Mouse (Mus musculus) MEL (cell line): ENCODE data around the gene Ntrk3. TPM values are rescaled to one million over a fixed set of nuclear protein-coding genes. Genes with fewer than 3 reads are reported as not detected.

ENCODE experiments used
- DNase-seq: peaks from one replicate; pipeline ENCODE4 v3.0.0; 2011; ENCODE audit warnings: low read depth, low spot score
- H3K27ac ChIP-seq: 2 replicates; pipeline ENCODE4 v1.5.1; 2012; ENCODE audit warnings: low read depth, mild to moderate bottlenecking, control low read depth, low read length, moderate library complexity; ENCODE audit not compliant: control insufficient read depth
- H3K27me3 ChIP-seq, 2 experiments: fragments of 150-350 bp in 1 of 2; sonication (generic) in 1 of 2; 2 replicates each; pipeline ENCODE4 v1.6.1; 2012; ENCODE audit warnings: low read length in 2 of 2, mild to moderate bottlenecking in 2 of 2, improper control_type of control experiment in 1 of 2, moderate library complexity in 1 of 2; ENCODE audit not compliant: insufficient read depth in 2 of 2, control insufficient read depth in 1 of 2
- H3K36me3 ChIP-seq, 2 experiments: 2 replicates each; pipeline ENCODE4 v1.6.1; 2012 to 2014; ENCODE audit warnings: low read length in 2 of 2, improper control_type of control experiment in 1 of 2, inconsistent platforms in 1 of 2, mild to moderate bottlenecking in 1 of 2; ENCODE audit not compliant: insufficient read depth in 2 of 2, control insufficient read depth in 1 of 2
- H3K4me1 ChIP-seq, 2 experiments: fragments of 150-350 bp in 1 of 2; sonication (generic) in 1 of 2; 2 replicates each; pipeline ENCODE4 v1.6.1; 2012; ENCODE audit warnings: low read length in 2 of 2, improper control_type of control experiment in 1 of 2, mild to moderate bottlenecking in 1 of 2; ENCODE audit not compliant: insufficient read depth in 2 of 2, control insufficient read depth in 1 of 2
- H3K4me3 ChIP-seq, 2 experiments: fragments of 150-350 bp in 1 of 2; sonication (generic) in 1 of 2; 2 replicates each; pipeline ENCODE4 v1.5.1; 2012; ENCODE audit warnings: low read depth in 2 of 2, low read length in 2 of 2, mild to moderate bottlenecking in 2 of 2, moderate library complexity in 2 of 2, control low read depth in 1 of 2, improper control_type of control experiment in 1 of 2; ENCODE audit not compliant: control insufficient read depth in 1 of 2, insufficient read depth in 1 of 2
- H3K79me2 ChIP-seq: 2 replicates; pipeline ENCODE4 v1.6.1; 2012; ENCODE audit warnings: mild to moderate bottlenecking, low read length, moderate library complexity; ENCODE audit not compliant: control insufficient read depth, poor library complexity, insufficient read depth
- H3K9ac ChIP-seq: 2 replicates; pipeline ENCODE4 v1.6.1; 2012; ENCODE audit warnings: low read depth, mild to moderate bottlenecking, control low read depth, low read length, moderate library complexity; ENCODE audit not compliant: control insufficient read depth, poor library complexity, severe bottlenecking
- H3K9me3 ChIP-seq: fragments of 150-350 bp; sonication (generic); replicated peaks from 2 replicates; pipeline ENCODE4 v1.6.1; 2012; ENCODE audit warnings: mild to moderate bottlenecking, low read length, improper control_type of control experiment, moderate library complexity; ENCODE audit not compliant: insufficient read depth
- BHLHE40 ChIP-seq: IDR thresholded peaks from 2 replicates; pipeline ENCODE4 v1.6.1; 2012; ENCODE audit warnings: low read depth, mild to moderate bottlenecking, inconsistent platforms, low read length, improper control_type of control experiment, borderline replicate concordance
- CHD1 ChIP-seq: IDR thresholded peaks from 2 replicates; pipeline ENCODE4 v1.6.1; 2012; ENCODE audit warnings: low read depth, mild to moderate bottlenecking, inconsistent platforms, low read length, improper control_type of control experiment
- CHD2 ChIP-seq: IDR thresholded peaks from 2 replicates; pipeline ENCODE4 v1.6.1; 2011; ENCODE audit warnings: low read length, improper control_type of control experiment
- CTCF ChIP-seq, 3 experiments: IDR thresholded peaks in 2 of 3; conservative IDR thresholded peaks in 1 of 3; 2 replicates each; pipeline ENCODE4 v1.5.1; 2011 to 2012; ENCODE audit warnings: low read length in 3 of 3, low read depth in 2 of 3, mild to moderate bottlenecking in 2 of 3, improper control_type of control experiment in 1 of 3, inconsistent platforms in 1 of 3, mixed read lengths in 1 of 3, moderate library complexity in 1 of 3; ENCODE audit not compliant: control insufficient read depth in 1 of 3, insufficient read depth in 1 of 3, poor library complexity in 1 of 3, severe bottlenecking in 1 of 3
- E2F4 ChIP-seq: IDR thresholded peaks from 2 replicates; pipeline ENCODE4 v1.6.1; 2011; ENCODE audit warnings: low read depth, low read length, improper control_type of control experiment, borderline replicate concordance
- ELF1 ChIP-seq: IDR thresholded peaks from 2 replicates; pipeline ENCODE4 v1.6.1; 2014; ENCODE audit warnings: low read depth, mild to moderate bottlenecking, inconsistent platforms, low read length, improper control_type of control experiment, moderate library complexity
- ETS1 ChIP-seq: IDR thresholded peaks from 2 replicates; pipeline ENCODE4 v1.6.1; 2012; ENCODE audit warnings: low read depth, mild to moderate bottlenecking, inconsistent platforms, low read length, improper control_type of control experiment, moderate library complexity
- GABPA ChIP-seq: IDR thresholded peaks from 2 replicates; pipeline ENCODE4 v1.6.1; 2012; ENCODE audit warnings: low read depth, mild to moderate bottlenecking, inconsistent platforms, low read length, improper control_type of control experiment, moderate library complexity
- HCFC1 ChIP-seq: IDR thresholded peaks from 2 replicates; pipeline ENCODE4 v1.6.1; 2012; ENCODE audit warnings: low read depth, mild to moderate bottlenecking, inconsistent platforms, low read length, improper control_type of control experiment, moderate library complexity
- KAT2A ChIP-seq: conservative IDR thresholded peaks from 2 replicates; pipeline ENCODE4 v1.6.1; 2012; ENCODE audit warnings: low read depth, low read length, improper control_type of control experiment, inconsistent platforms
- MAFK ChIP-seq: IDR thresholded peaks from 2 replicates; pipeline ENCODE4 v1.6.1; 2011; ENCODE audit warnings: low read depth, mild to moderate bottlenecking, low read length, improper control_type of control experiment, borderline replicate concordance
- MAX ChIP-seq: IDR thresholded peaks from 2 replicates; pipeline ENCODE4 v1.6.1; 2011; ENCODE audit warnings: low read length, improper control_type of control experiment
- MAZ ChIP-seq: IDR thresholded peaks from 2 replicates; pipeline ENCODE4 v1.6.1; 2012; ENCODE audit warnings: low read depth, mild to moderate bottlenecking, inconsistent platforms, low read length, improper control_type of control experiment
- MEF2A ChIP-seq: IDR thresholded peaks from 2 replicates; pipeline ENCODE4 v1.6.1; 2014; ENCODE audit warnings: low read depth, mild to moderate bottlenecking, inconsistent platforms, low read length, improper control_type of control experiment; ENCODE audit not compliant: poor library complexity, insufficient replicate concordance, severe bottlenecking; ENCODE audit errors: extremely low read depth
- MXI1 ChIP-seq: IDR thresholded peaks from 2 replicates; pipeline ENCODE4 v1.6.1; 2011; ENCODE audit warnings: mild to moderate bottlenecking, low read depth, low read length, improper control_type of control experiment
- MYB ChIP-seq: IDR thresholded peaks from 2 replicates; pipeline ENCODE4 v1.6.1; 2011; ENCODE audit warnings: mild to moderate bottlenecking, low read depth, low read length, improper control_type of control experiment
- MYC ChIP-seq: IDR thresholded peaks from 2 replicates; pipeline ENCODE4 v1.6.1; 2011; ENCODE audit warnings: low read depth, mild to moderate bottlenecking, low read length, improper control_type of control experiment, moderate library complexity
- NELFE ChIP-seq: IDR thresholded peaks from 2 replicates; pipeline ENCODE4 v1.6.1; 2011; ENCODE audit warnings: low read depth, low read length, improper control_type of control experiment
- NRF1 ChIP-seq: IDR thresholded peaks from 2 replicates; pipeline ENCODE4 v1.6.1; 2014; ENCODE audit warnings: low read depth, mild to moderate bottlenecking, inconsistent platforms, low read length, improper control_type of control experiment, moderate library complexity; ENCODE audit not compliant: poor library complexity, insufficient read depth, severe bottlenecking
- POLR2AphosphoS2 ChIP-seq: IDR thresholded peaks from 2 replicates; pipeline ENCODE4 v1.6.1; 2011; ENCODE audit warnings: low read length, improper control_type of control experiment
- POLR2AphosphoS5 ChIP-seq: IDR thresholded peaks from 2 replicates; pipeline ENCODE4 v1.6.1; 2012; ENCODE audit warnings: low read depth, borderline replicate concordance, mild to moderate bottlenecking, inconsistent platforms, low read length, moderate library complexity, mixed read lengths
- RCOR1 ChIP-seq: IDR thresholded peaks from 2 replicates; pipeline ENCODE4 v1.6.1; 2012; ENCODE audit warnings: low read depth, mild to moderate bottlenecking, inconsistent platforms, low read length, improper control_type of control experiment
- SIN3A ChIP-seq: IDR thresholded peaks from 2 replicates; pipeline ENCODE4 v1.6.1; 2012; ENCODE audit warnings: low read length, improper control_type of control experiment, inconsistent platforms
- SMC3 ChIP-seq: IDR thresholded peaks from 2 replicates; pipeline ENCODE4 v1.6.1; 2011; ENCODE audit warnings: low read depth, low read length, improper control_type of control experiment
- TAL1 ChIP-seq: IDR thresholded peaks from 2 replicates; pipeline ENCODE4 v1.6.1; 2012; ENCODE audit warnings: mild to moderate bottlenecking, inconsistent platforms, low read length, moderate library complexity, mixed read lengths
- TBP ChIP-seq: IDR thresholded peaks from 2 replicates; pipeline ENCODE4 v1.8.0; 2011; ENCODE audit warnings: low read depth, low read length, improper control_type of control experiment
- TCF12 ChIP-seq: IDR thresholded peaks from 2 replicates; pipeline ENCODE4 v1.6.1; 2014; ENCODE audit warnings: low read depth, mild to moderate bottlenecking, inconsistent platforms, low read length, improper control_type of control experiment, moderate library complexity
- USF2 ChIP-seq, 2 experiments: IDR thresholded peaks; 2 replicates each; pipeline ENCODE4 v1.6.1; 2011 to 2012; ENCODE audit warnings: improper control_type of control experiment in 2 of 2, low read length in 2 of 2, borderline replicate concordance in 1 of 2, inconsistent platforms in 1 of 2, low read depth in 1 of 2, mild to moderate bottlenecking in 1 of 2; ENCODE audit not compliant: insufficient read depth in 1 of 2
- ZC3H11A ChIP-seq: IDR thresholded peaks from 2 replicates; pipeline ENCODE4 v1.6.1; 2012; ENCODE audit warnings: low read depth, mild to moderate bottlenecking, inconsistent platforms, low read length, improper control_type of control experiment
- ZNF384 ChIP-seq: IDR thresholded peaks from 2 replicates; pipeline ENCODE4 v1.6.1; 2012; ENCODE audit warnings: low read depth, mild to moderate bottlenecking, inconsistent platforms, low read length, improper control_type of control experiment
- polyA plus RNA-seq, 2 experiments: library from polyadenylated mRNA; stranded (reverse) in 1 of 2; unstranded in 1 of 2; fragments of >175 nt in 1 of 2; fragments of >200 nt in 1 of 2; gene quantifications; 2 replicates each; pipeline versions ENCODE4 v1.2.1 to v1.2.4; 2012; ENCODE audit warnings: low replicate concordance in 2 of 2, low read depth in 1 of 2; ENCODE audit not compliant: insufficient read length in 2 of 2, insufficient read depth in 1 of 2, missing spikeins in 1 of 2
- total RNA-seq: library from RNA; depleted of rRNA; stranded (reverse); fragments of 300-350 nt; gene quantifications from 2 replicates; pipeline ENCODE4 v1.2.3, GENCODE M21; 2012

Ntrk3 gene
- total and polyA plus RNA-seq, 3 experiments: 0.04 TPM; not detected in 2

DNA sequence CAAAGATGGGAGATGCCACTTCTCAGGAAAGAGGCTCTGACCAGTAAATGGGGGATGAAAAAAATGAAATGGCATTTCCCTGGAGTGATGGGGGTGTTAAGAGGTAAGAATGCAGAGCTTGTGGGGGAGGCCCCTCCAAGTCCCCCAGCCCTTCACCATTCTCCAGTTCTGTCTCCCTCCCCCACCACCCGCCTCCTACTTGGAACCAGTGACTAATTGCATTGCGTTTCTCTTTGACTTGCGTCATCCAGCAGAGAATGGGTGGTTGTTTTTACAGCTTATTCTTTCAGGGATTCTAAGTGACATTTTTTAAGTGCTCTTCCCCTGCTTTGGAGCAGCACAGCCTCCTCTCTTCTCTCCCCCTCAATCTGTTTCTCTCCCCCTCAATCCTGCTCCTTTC is 46.9 kb downstream of the Ntrk3 start:
- Histone ChIP-seq H3K27me3 (no peaks in the 10 kb centered on the region), H3K9ac (no peak overlapping the region), H3K36me3 (peaks cover 0 to 24% of the 10 kb centered on the region in 2 experiments; a peak in 2 of 4 replicates), H3K9me3 (no peaks in the 10 kb centered on the region), H3K79me2 (no peaks in the 10 kb centered on the region), H3K27ac (no peak overlapping the region), H3K4me1 (peaks cover 18 to 24% of the 10 kb centered on the region in 2 experiments), H3K4me3 (no peak overlapping the region)
- TF ChIP-seq RCOR1: no peak
- no peak for TF ChIP-seq MAFK
- no peak for TF ChIP-seq POLR2AphosphoS5
- no peak for TF ChIP-seq ZC3H11A
- TF ChIP-seq GABPA: no peak
- TF ChIP-seq CHD2: no peak
- no peak for TF ChIP-seq KAT2A
- no peak for TF ChIP-seq NRF1
- TF ChIP-seq E2F4: no peak
- no peak for TF ChIP-seq MXI1
- no peak for TF ChIP-seq SIN3A
- TF ChIP-seq MYB: no peak
- no peak for TF ChIP-seq TAL1
- TF ChIP-seq BHLHE40: no peak
- TF ChIP-seq ETS1: no peak
- TF ChIP-seq ZNF384: no peak
- no peak for TF ChIP-seq POLR2AphosphoS2
- no peak for TF ChIP-seq NELFE
- TF ChIP-seq CHD1: no peak
- TF ChIP-seq TCF12: no peak
- DNase-seq: no peak

DNA sequence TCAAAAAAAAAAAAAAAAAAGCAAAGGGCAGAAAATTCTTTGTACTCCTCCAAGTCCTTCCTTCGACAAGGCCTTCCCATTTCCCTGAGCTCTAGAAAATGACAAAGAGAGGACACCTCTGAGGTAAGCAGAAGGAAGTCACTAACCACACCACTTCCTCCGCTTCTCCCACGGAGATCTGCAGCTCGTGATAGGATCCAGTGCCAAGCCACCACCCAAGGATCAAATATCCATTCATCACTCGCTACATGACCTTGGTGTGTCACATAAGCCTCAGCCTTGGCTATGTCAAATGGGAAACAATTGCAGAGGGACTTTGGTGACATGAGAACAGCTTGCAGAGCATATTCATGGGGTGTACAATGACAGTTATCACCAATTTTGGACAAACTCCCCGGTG is 52.9 kb downstream of the Ntrk3 start:
- Histone ChIP-seq H3K9ac (no peak overlapping the region), H3K79me2 (no peaks in the 10 kb centered on the region), H3K9me3 (no peaks in the 10 kb centered on the region), H3K36me3 (peaks cover 0 to 14% of the 10 kb centered on the region in 2 experiments; a peak in 2 of 4 replicates), H3K27ac (peak overlapping the region; percentile 65), H3K27me3 (no peaks in the 10 kb centered on the region), H3K4me3 (no peak overlapping the region), H3K4me1 (peaks cover 10 to 26% of the 10 kb centered on the region in 2 experiments)
- peak; percentile 92 for DNase-seq
- TF ChIP-seq BHLHE40: peak; percentile 63
- no peak for TF ChIP-seq MAX
- no peak for TF ChIP-seq CHD1
- TF ChIP-seq NRF1: no peak
- no peak for TF ChIP-seq CHD2
- no peak for TF ChIP-seq CTCF (IDR thresholded peaks at IDR 0.05 in 2 of 3, conservative IDR thresholded peaks at IDR 0.05 in 1 of 3; ENCODE audit: control insufficient read depth in 1 of 3, insufficient read depth in 1 of 3, low read depth in 2 of 3, low read length in 3 of 3, poor library complexity in 1 of 3, severe bottlenecking in 1 of 3)
- TF ChIP-seq SIN3A: peak; percentile 66
- no peak for TF ChIP-seq SMC3
- peak; percentile 71; the same call in 1 of the 2 replicates for TF ChIP-seq TBP
- TF ChIP-seq ETS1: peak; percentile 87
- peak; percentile 78 for TF ChIP-seq ZNF384
- TF ChIP-seq MEF2A: no peak
- TF ChIP-seq ELF1: no peak
- peak; percentile 73 for TF ChIP-seq TAL1
- TF ChIP-seq HCFC1: 0 out of 2 replicates have a peak, but pooled peaks have one; percentile 30
- no peak for TF ChIP-seq USF2 (IDR thresholded peaks at IDR 0.05; ENCODE audit: borderline replicate concordance in 1 of 2, insufficient read depth in 1 of 2, low read depth in 1 of 2, low read length in 2 of 2)
- TF ChIP-seq MAZ: no peak
- TF ChIP-seq ZC3H11A: no peak
- no peak for TF ChIP-seq NELFE
- TF ChIP-seq GABPA: no peak
- no peak for TF ChIP-seq POLR2AphosphoS2
- TF ChIP-seq E2F4: no peak
- TF ChIP-seq MYB: no peak
- 0 out of 2 replicates have a peak, but pooled peaks have one; percentile 28 for TF ChIP-seq MYC
